Mouse (Mus musculus): ENCODE results near the gene Hist1h1t.

DNA sequence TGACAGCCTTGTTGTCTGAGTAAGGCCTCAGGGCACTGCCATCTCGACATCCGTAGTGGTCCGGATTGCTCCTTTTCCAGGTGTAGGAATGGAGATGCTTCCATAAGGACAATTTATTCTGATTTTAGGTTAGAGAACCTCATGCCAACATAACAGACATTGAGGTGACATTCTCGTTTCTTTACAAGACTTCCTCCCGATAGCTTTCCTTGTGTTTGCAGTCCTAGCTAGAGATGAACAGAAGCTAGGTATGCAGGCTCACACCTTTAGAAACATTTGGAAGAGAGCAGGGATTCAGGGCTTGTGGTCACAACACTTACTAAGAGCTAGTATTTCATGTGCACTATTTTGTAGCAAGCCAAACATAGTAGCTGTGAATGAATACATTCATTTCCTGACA, 47.6 kb downstream of the Hist1h1t start:
- TF ChIP-seq CTCF (IDR thresholded peaks at IDR 0.05; ENCODE audit: low read depth, low read length) = no peak
- TF ChIP-seq POLR2A (IDR thresholded peaks at IDR 0.05; ENCODE audit: insufficient read depth, low read length) = no peak
- TF ChIP-seq EP300 (IDR thresholded peaks at IDR 0.05; ENCODE audit: insufficient read depth, low read depth, low read length) = no peak

Data from ES-Bruce4 (cell line).